Mouse (Mus musculus) frontal cortex, postnatal 36 days (tissue): ENCODE results near the gene Sinhcaf.

Experiments used
- DNase-seq, 2 experiments: peaks; one replicate each; pipeline ENCODE4 v3.0.0; 2022; ENCODE audit warnings: low spot score in 2 of 2

Sinhcaf gene

GRCm38 (mm10) chr6:148873911-148874310, 72.4 kb downstream of the Sinhcaf start:
- DNase-seq: no peak
